Mouse (Mus musculus) A20 (cell line): ENCODE data around the gene Zeb2.

ENCODE experiments used
- DNase-seq: peaks from one replicate; pipeline ENCODE4 v3.0.0-alpha.2; 2011; ENCODE audit warnings: low read depth, low spot score

Zeb2 gene

DNA sequence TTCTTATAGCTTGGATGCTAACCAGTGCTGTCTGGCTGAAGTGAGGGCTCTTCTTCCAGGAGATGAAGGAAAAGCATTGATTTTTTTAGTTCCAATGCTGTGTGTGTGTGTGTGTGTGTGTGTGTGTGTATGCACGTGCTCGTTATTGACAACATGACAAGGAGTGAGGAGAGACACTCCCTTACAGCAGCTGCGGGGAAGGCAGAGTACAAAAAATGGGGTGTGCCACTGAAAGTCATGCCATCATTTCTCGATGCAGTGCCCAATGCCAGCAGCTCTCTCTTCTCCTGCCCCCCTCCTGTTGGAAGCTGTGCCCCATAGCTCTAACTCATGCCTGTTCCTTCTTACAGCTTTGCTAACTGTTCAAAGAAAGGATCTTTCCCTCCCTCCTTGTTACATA is 56.4 kb downstream of the Zeb2 start:
- DNase-seq: no peak

DNA sequence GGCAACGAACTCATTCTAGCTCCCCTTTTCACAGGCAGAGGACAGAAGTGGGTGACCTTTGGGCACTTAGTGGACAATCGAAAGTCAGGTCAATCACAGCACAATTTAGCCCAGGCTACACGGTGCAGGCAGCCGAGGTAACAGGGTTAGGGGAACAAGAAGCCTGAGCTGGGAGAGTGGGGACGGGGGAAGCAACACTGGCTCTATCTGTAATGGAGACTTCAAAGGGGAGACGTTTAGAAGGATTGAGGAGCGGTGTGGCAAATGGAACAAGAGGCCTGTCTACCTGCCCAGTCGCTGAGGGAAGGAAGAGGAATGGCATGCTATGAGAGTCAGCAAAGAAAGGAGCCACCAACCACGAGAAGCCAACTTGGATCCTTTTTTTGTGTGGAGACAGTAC is 57.0 kb downstream of the Zeb2 start:
- DNase-seq: no peak

DNA sequence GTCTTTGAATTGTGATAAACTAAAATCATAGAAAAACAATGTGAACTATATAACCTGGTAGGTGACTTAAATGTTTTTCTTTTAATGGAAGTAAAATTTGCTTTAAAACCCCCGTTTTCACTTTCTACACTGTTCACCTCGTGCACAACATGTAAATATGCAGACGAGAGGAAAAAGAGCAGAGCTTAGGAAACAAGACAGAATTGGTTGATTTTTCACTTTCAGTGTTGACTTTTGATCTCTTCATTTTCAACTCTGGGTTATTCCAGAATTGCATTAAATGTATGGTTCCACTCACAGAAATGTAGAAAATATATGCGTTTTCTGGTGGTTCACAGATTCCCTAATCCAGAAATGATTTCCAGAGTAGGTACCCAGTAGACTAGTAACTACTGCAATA is 57.6 kb downstream of the Zeb2 start:
- no peak for DNase-seq

DNA sequence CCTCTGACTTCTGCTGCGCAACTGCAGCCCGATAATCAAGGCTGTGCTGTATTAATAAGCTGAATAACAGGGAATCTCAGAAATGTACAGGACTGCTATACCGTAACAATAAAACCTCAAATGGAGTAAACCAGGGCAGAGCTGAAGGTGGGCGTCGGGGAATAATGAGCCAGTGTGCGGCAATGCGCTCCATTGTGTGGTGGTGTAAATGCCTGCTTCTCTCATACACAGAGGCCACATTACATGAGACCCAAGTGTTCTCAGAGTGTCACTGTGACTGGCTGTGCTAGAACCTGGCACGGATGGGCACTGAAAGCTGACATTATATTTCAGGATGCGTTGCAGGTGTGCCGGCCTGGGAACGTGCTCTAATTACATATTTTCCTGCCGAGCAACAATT is 58.2 kb downstream of the Zeb2 start:
- no peak for DNase-seq

DNA sequence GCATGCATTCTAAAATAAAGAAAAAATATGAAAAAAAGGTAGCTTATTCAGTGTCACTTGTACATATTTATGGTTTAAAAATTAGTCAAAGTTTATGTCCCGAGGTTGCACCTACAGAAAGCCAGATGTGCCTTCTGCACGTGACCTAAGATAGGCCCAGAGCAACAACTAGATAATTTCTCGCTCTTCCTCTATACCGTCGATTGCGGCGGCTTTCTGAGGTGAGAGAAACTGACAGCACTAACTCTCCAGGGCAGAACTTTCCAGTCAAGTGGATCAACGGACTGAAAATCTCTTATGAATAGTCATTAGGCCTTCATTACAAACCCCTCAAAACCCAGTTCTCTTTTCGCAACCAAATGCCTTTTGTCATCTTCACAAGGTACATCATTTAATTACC is 59.0 kb downstream of the Zeb2 start:
- no peak for DNase-seq

DNA sequence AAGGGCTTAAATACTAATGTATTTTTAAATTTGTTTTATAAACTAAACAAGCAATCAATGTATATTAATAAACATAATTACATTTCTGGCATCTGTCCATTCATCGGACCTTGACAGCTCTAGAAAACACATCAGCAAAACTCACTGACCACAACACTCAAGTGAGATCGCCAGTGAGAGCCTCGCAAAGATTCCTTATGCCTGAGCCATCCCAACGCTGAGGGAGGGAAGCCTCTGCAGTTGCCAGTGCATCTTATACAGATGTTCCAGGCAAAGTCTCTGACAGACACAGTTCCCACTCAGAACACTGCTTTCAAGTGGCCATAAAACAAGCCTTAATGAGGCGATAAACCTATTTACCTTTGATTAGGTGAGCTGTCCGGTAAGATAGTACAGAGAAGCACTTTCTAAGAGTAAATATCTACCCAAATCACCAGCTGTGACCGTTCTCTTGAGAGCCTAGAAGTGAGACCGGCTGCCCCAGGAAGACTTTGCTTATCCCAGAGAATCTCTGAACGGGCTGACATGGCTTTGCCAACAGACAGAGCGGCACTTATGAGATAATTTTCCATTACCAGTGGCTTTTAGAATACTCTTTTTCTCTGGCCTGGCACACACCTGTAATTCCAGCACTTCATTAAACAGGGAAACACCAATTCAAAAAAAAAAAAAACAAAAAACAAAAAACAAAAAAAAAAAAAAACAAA is 60.2 kb downstream of the Zeb2 start:
- no peak for DNase-seq

DNA sequence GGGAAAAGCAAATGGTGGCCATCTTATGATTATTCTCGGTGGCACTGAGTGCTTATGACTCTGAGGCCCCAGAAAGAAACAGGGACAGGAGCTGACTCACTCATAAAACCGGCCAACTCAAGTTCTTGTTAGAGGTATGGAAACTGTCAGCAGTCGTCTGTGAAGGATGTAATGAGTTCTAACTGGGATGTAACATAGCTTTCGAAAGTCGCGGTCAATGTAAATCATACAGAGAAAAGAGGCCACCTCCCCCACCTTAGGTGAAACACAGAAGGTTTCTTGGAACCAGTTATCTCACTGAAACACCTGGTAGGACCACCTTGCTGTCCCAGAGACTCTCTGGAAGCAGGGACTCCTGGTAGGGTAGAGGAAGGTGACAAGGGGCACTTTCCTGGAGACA is 61.3 kb downstream of the Zeb2 start:
- no peak for DNase-seq

DNA sequence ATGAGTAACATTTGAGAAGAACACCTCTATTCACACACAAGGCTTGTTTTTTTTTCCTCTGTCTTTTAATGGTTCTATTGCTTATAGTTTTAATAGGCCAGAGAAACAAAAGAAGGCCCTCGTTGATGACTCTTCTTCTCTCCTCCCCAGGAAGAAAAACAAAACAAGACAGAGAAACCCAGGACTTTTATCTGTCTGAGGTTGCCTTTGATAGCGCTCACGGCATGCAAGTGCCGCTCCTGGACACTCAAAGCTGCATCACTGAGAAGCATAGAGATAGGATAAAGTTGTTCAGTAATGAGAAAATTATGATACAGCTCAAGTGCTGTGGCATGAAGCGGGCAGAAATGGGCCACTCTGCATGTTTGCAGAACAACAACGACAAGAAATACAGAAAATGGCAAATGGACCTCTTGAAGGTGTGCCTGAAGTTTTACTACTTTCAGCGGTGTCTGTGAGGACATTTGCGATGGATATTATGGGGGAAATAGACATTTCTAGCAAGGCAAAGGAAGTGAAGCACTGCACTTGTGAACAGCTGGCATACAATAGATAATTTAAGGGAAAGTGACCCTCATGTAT is 62.1 kb downstream of the Zeb2 start:
- no peak for DNase-seq

DNA sequence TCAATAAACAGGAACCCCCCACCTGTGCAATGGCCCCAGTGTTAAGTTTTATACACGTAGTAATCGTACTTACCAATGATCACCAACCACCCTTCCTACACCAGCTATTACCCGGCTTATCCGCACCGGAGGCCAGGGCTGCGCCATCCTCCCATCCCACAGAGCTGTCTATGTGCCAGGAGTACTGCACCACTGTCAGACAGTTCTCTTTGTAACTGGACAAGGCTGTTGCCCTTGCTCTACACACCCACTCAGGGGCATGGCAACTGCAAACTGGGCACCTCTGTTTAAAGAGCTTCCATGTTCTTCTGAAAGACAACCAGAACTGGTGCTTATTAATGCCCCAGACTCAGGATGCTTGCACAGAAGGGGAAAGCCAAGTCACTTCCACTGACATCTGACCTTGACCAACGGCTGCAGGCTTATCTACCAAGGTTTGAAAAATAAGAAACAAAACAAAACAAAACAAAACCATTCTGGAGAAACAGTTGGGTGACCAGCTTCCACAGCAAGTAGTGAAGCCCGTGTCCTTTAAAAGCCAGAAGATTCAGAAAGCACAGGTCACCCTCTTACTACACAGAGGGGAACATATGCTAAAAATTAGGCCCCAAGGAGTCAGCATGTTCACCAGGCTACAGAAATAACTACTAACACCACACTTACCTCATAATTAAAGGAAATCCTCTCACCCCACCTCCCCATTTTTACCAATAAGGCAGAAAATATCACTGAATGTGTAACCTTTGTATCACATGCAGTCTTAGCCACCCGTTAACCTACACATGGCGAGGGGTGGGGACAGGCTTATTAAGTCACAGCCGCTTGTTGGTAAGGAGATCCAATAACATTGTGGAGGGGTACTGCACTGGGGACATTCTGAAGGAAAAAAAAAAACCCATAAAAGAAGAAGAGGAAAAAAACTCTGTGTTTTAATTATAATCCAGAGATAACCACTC is 62.8 kb downstream of the Zeb2 start:
- DNase-seq: no peak

DNA sequence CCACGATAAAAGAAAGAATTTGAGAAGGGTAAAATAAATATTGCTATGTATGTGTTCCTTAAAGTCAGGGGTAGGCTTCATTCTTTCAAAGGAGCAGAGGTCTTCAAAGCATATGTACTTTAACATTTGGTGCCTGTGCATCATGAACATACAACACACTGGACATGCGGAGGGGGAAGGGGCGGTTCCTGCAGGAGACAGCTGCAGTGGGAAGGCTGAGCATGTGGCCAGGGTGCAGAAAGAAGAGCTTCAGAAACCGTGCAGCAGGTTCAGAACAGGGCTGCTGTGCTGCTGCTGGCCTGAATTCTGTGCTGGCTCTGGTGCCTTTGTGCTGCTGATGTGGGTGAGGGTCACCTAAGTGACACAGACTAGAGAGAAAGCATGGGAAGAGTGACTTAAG is 64.6 kb downstream of the Zeb2 start:
- no peak for DNase-seq

DNA sequence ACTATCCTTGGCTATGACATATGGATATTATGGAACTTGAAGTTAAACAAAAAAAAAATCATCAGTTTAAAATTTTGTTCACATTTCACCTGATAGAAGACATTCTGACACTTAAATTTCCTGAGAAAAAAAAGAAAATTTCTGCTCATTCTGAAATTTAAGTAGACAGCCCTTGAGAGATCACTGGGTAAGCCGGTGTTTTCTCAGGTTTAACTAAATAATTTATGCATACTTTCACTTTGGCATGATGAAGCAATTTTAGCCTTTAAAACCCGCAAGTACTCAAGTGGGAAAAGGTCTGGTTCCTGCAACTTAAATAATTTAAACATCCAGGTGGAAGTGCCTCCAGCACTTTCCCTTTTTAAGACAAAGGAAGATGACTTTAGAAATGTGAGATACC is 65.9 kb downstream of the Zeb2 start:
- DNase-seq: no peak

DNA sequence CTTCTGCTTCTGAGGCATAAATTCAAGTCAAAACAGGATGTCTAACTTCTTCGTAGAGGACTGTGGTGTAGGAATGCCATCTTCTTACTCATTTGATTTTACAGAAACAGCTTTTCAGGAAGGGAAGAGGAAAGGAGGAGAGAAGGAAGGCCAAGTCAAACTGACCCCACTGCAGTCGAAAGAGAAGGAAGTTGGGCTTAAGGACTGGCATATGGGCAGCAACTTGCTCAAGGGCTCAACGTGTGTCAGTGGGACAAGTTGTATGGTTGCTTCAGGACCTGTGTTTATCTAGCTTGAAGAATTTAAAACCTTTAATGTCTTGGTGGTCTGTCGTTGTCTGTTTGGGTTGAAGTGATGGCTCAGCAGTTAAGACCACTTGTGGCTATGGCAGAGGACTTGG is 67.3 kb downstream of the Zeb2 start:
- DNase-seq: no peak

DNA sequence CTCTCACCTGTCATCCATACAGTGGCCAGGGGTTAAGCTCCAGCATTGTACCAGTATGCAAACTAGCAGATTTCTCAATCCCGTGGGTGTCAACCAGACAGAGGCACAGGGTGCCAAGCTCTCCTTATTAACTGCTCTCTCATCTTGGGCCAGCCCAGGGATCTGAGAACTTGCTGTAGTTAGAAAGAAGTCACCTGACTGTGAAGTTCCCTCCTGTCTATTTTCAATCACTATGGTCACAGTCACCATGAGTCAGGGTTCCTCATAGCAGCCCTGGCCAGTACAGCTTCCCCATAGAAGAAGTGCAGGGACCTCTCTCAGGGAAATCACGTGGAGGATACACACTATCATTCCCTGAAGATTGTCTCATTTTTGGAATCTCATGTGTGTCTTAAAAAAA is 67.9 kb downstream of the Zeb2 start:
- peak; percentile 44 for DNase-seq

DNA sequence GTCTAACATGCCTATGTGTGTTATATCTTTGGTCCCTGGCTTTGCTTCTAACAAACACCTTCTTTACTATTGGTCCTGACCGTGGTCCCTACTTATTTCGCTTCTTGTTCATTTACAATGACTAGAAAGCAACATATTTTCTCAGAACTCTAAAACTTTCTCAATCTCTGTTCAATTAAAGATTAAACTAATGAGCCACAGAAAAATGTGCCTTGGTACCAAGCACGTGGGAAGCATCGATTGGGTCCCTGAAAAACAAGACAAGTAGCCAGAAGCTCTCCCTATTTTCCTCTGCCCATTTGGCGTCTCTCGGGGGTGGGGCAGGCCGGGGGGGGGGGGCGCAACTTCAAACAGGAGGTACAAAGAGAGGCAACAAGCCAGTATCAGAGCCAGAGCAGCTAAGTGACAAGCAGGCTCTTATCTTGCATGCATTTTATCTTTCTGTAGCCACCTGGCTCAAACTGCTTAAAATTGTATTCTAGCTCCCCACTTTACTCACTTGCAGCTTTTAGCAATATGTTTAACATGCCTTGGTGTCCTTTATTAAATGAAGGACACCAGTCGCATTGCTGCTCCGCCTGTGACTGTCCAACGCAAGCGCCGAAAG is 76.4 kb downstream of the Zeb2 start:
- DNase-seq: no peak

DNA sequence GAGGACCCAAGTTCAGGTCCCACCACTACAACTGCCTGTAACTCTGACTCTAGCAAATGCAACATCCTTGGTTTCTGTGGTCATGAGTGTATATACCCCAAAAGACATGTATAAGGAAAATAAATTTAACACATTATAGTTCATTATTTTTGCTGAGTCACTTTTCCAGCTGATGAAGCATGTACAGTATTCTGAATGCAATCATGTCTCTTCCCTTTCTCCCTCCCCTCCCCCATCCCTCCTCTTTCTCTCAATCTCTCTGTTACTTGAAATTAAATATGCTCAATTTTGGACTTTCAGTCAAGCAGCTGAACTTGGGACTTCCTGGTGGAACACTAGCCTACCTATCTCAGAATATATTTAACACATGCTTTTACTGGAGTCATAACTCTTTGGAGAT is 77.7 kb downstream of the Zeb2 start:
- no peak for DNase-seq

DNA sequence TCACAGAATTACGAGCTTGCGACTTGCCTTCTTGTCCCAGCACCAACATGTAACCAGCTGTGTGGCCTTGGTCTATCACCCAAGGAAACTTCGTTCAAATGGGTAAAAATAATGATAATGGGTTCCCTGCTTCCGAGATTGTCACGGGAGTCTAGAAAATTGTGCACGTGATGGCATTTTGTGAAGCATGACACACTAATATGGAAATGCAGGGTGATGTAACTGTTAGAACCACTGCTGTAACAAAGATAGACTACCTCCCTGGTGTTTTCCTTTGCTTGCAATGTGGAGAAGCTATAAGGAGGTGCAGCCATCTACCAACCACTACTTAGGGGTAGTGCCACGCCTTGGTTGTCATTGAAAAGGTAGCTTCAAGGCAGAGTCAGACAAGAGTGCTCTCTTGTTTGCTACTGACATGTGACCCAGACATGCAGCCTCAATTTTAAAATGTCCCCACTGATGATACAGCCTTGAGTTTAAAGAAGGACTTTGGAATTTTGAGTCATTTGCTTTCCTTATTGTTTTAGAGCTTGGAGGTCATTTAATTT is 89.0 kb downstream of the Zeb2 start:
- DNase-seq: no peak

DNA sequence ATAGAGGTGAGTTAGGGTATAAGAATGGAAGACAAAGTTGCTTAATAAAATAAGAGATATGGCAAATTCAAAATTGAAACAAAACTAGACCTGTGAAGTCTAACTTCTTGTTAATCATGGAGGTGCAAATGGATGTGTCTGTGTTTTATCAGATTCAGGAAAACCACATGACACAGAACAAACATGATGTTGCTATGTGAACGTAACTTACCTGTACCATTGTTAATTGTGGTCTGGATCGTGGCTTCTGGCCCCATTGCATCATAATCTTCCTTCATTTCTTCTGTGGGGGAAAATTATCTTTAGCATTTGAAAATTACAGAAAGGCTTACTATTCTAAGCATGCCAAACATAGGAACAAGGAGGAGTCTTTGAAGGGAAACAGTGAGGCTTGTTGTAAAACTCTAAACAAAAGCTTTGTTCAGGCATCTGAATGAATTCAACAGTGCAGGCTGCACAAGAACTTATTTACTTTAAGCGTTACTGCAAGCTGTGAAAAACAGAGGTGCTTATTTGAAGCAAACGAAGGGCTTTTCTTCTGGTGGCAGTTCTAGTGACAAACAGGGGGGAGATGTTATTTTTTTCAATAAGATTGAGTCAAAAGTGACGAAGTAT is 99.9 kb downstream of the Zeb2 start:
- no peak for DNase-seq

DNA sequence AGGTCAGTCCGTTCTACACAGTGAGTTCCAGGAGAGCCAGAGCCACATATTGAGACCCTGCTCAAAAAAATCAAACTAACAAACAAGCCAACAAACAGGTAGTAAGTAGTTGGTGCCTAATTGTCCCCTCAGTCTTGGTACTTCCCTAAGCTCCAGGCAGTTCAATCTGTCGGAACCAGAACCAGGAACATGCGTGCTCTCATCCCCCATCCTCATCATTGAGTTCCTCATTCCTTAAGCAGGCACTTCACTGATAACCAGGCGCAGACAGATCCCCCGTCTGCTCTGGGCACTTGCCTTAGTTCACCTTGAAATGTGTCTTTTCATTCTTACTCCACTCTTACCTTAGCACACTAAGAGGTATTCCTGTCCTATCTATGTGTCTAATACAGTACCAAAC is 103.9 kb downstream of the Zeb2 start:
- DNase-seq: no peak

DNA sequence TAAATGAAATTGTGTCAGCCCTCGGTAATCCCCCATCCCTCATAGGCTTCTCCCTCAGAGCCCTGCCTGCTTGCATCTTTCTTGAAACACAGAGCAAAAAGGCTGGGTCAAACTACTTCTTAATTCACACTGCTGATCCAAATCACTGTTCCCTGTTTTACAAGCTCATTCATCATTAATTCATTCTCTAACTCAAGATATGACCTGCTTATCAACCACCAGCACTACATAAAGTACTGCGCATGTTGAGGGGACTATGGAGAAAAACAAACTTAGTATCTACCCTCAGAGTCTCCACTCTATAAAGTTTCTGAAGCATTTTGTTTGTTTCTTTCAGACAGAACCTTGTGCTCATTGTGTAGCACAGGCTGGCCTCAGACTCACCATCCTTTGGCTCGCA is 104.5 kb downstream of the Zeb2 start:
- DNase-seq: no peak

DNA sequence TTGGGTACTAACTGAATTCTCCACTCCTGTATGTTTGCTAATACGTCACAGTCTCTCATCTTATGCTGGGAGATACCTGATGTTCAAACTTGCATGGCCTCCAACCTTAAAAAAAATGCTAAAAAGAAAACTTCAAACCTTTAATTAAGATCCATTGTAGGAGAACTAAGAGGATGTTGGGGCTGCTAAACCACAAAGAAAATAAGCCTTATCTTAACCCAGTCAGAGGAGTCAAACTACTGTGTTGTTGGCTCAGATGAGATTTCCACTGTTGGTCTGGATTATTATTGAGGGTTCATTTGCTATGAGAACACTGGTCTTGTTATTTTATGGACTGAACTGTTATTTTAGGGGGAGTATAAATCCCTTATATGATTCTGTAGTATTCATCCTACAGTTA is 106.5 kb downstream of the Zeb2 start:
- DNase-seq: no peak

DNA sequence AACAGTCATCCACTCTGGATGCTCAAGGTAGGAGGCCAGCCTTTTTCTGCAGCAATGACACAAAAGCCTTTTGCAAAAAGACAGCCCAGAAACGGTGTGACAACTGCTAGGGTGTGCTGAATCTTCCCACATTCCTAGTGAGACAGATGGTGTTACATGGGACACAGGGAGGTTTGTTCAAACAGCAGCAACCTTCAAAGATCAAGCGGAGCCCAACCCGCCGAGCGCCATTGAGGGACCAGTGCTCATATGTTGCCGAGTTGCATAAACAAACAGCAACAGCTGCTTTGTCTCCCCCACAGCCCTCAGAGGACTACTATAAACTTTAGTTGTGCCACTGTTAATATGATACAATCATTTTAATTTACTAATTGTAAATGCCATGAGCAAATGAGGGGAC is 117.3 kb downstream of the Zeb2 start:
- DNase-seq: no peak

DNA sequence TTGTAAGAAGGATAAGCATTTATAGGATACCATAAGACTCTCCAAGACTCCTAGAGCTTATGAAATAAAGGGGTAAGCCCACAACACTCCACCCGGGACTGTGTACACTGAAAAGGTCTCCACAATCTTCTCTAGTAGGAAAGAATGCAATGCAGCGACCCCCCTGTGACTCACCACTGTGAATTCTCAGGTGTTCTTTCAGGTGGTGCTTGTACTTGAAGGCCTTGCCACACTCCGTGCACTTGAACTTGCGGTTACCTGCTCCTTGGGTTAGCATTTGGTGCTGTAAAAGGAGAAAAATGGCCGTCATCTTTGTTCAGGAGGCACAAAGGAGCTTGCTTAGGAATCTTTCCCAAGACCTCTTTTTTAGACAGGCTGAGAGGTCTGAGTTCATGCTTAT is 118.5 kb downstream of the Zeb2 start:
- DNase-seq: no peak
